Mouse (Mus musculus) heart, postnatal 0 days (tissue): ENCODE data around the gene Rbm5.

ENCODE experiments used
- CTCF ChIP-seq: IDR thresholded peaks from 2 replicates; pipeline ENCODE4 v1.5.1; 2016; ENCODE audit warnings: antibody characterized with exemption, control low read depth, low read depth
- EP300 ChIP-seq: IDR thresholded peaks from 2 replicates; pipeline ENCODE4 v1.6.1; 2016; ENCODE audit warnings: antibody characterized with exemption, low read depth

- no peak for TF ChIP-seq EP300
- no peak for TF ChIP-seq CTCF
Observed at GRCm38 (mm10) chr9:107812132-107812531, 41.3 kb upstream of the Rbm5 start.
